Mouse (Mus musculus): Measurements from ENCODE around the gene Pdf.
"Not testable (repeated sequence)": the region's sequence is repeated elsewhere in the genome, so short reads cannot be mapped to it uniquely, and the experiment has no call there.

The Pdf gene

GRCm38 (mm10) chr8:107035641-107036040 is 12.8 kb downstream of the Pdf start:
- no peak for DNase-seq

GRCm38 (mm10) chr8:107033609-107034008 is 14.8 kb downstream of the Pdf start:
- DNase-seq = not testable (repeated sequence)

GRCm38 (mm10) chr8:107031577-107032090 is 16.8 kb downstream of the Pdf start:
- no peak for DNase-seq

- peak; percentile 97 for DNase-seq
Measured at GRCm38 (mm10) chr8:107030650-107031576, 17.5 kb downstream of the Pdf start, which contains the start of gene Vps4a. Gene Vps4a (plus strand): TSS chr8:107031222.

- no peak for DNase-seq
Measured at GRCm38 (mm10) chr8:107030058-107030457, 18.4 kb downstream of the Pdf start.

- DNase-seq = no peak
Measured at GRCm38 (mm10) chr8:107029310-107029709, 19.1 kb downstream of the Pdf start.

- no peak for DNase-seq
Measured at GRCm38 (mm10) chr8:107023479-107023878, 24.9 kb downstream of the Pdf start.

GRCm38 (mm10) chr8:107014915-107015314 is 33.5 kb downstream of the Pdf start:
- DNase-seq = no peak

GRCm38 (mm10) chr8:107012666-107013065 is 35.7 kb downstream of the Pdf start:
- no peak for DNase-seq

- DNase-seq = no peak
Measured at GRCm38 (mm10) chr8:107007795-107008194, 40.6 kb downstream of the Pdf start.

GRCm38 (mm10) chr8:107002532-107002931 is 45.9 kb downstream of the Pdf start:
- peak; percentile 89 for DNase-seq

- DNase-seq = no peak
Measured at GRCm38 (mm10) chr8:106999068-106999467, 49.3 kb downstream of the Pdf start.

- DNase-seq = no peak
Measured at GRCm38 (mm10) chr8:106997416-106997815, 51.0 kb downstream of the Pdf start.

- peak; percentile 8 for DNase-seq
Measured at GRCm38 (mm10) chr8:106996339-106996738, 52.1 kb downstream of the Pdf start.

All from thymus, postnatal 14 days (tissue).